Mouse (Mus musculus): ENCODE measurements at regions not wholly inside any gene's neighbourhood (a gene's known extent, or its start where the extent isn't known, plus 50 kb on each side); places are given as distances from the start of the nearest gene placed in this dataset.

- H3K9ac ChIP-seq (replicated peaks) = no peak overlapping the region
- no peaks in the 10 kb centered on the region for H3K36me3 ChIP-seq
- H3K9me3 ChIP-seq (replicated peaks) = no peaks in the 10 kb centered on the region
- WGBS = 96% methylated on average over 5 of the region's 5 CpGs
- H3K4me3 ChIP-seq (replicated peaks) = no peak overlapping the region
- no peak overlapping the region for H3K27ac ChIP-seq (replicated peaks)
- H3K4me1 ChIP-seq = no peaks in the 10 kb centered on the region
- ATAC-seq (ENCODE audit: low FRiP score) = no peak
- no peak overlapping the region for H3K4me2 ChIP-seq
- no peaks in the 10 kb centered on the region for H3K27me3 ChIP-seq (replicated peaks)
Observed at GRCm38 (mm10) chr13:101084193-101084592, 251.0 kb upstream of the Slc30a5 start.

DNA sequence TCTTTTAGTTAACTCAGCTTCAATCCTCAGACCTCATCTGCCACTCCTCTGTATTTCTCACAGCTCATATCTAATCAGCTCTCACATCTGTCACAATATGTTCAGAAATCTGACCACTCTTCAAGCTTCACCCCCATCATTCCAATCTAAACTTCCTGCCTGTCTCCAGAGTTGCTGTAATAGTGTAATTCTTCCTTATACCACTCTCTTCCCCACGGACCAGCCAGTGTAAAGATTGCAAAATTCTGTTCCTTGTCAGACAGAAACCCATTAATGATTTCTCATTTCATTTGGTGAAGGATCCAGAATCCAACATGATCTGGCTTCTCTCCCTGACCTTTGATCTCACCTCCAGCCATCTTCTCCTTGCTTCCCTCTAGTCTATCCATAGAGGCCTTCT, 250.2 kb upstream of the Slc30a5 start:
- Histone ChIP-seq H3K27me3 (replicated peaks) (no peaks in the 10 kb centered on the region), H3K27ac (replicated peaks) (no peak overlapping the region), H3K36me3 (no peaks in the 10 kb centered on the region), H3K9ac (replicated peaks) (no peak overlapping the region), H3K4me3 (replicated peaks) (no peak overlapping the region), H3K4me2 (no peak overlapping the region), H3K9me3 (replicated peaks) (no peaks in the 10 kb centered on the region), H3K4me1 (no peaks in the 10 kb centered on the region)
- WGBS = 81% methylated on average over 1 of the region's 1 CpGs
- no peak for ATAC-seq (ENCODE audit: low FRiP score)

DNA sequence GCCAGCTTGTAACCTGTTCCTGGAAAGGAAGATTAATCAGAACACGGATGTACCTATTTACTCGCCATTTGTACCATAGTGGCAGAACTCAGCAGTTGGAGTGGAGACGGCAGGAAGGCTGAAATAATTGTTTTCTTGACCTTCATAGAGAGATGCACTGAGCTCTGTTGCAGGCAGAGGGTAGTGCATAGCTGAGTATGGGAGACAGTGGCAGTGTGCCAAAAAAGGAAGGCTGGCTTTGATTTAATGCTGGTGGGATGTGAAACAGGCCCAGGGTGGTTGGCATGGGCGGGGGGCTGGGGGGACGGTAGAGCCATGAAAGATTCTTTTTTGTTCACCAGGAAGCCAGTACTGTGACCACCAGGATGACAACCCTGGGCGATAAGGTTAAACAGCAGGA, 235.3 kb upstream of the Slc30a5 start:
- Histone ChIP-seq H3K4me3 (replicated peaks) (no peak overlapping the region), H3K4me1 (no peaks in the 10 kb centered on the region), H3K36me3 (no peaks in the 10 kb centered on the region), H3K9ac (replicated peaks) (no peak overlapping the region), H3K27me3 (replicated peaks) (no peaks in the 10 kb centered on the region), H3K4me2 (no peak overlapping the region), H3K27ac (replicated peaks) (no peak overlapping the region), H3K9me3 (replicated peaks) (no peaks in the 10 kb centered on the region)
- 67% methylated on average over 6 of the region's 6 CpGs for WGBS
- ATAC-seq (ENCODE audit: low FRiP score) = peak; percentile 55

- Histone ChIP-seq H3K27ac (replicated peaks) (peak overlapping the region; percentile 45; the same call in 1 of the 2 replicates), H3K9me3 (replicated peaks) (no peaks in the 10 kb centered on the region), H3K4me3 (replicated peaks) (no peak overlapping the region), H3K36me3 (no peaks in the 10 kb centered on the region), H3K9ac (replicated peaks) (no peak overlapping the region), H3K4me1 (peaks cover 20% of the 10 kb centered on the region), H3K4me2 (no peak overlapping the region), H3K27me3 (replicated peaks) (no peaks in the 10 kb centered on the region)
- peak; percentile 21; the same call in 1 of the 2 replicates for ATAC-seq (ENCODE audit: low FRiP score)
- 61% methylated on average over 8 of the region's 8 CpGs for WGBS
Observed at GRCm38 (mm10) chr13:101062582-101062981, 229.4 kb upstream of the Slc30a5 start.

DNA sequence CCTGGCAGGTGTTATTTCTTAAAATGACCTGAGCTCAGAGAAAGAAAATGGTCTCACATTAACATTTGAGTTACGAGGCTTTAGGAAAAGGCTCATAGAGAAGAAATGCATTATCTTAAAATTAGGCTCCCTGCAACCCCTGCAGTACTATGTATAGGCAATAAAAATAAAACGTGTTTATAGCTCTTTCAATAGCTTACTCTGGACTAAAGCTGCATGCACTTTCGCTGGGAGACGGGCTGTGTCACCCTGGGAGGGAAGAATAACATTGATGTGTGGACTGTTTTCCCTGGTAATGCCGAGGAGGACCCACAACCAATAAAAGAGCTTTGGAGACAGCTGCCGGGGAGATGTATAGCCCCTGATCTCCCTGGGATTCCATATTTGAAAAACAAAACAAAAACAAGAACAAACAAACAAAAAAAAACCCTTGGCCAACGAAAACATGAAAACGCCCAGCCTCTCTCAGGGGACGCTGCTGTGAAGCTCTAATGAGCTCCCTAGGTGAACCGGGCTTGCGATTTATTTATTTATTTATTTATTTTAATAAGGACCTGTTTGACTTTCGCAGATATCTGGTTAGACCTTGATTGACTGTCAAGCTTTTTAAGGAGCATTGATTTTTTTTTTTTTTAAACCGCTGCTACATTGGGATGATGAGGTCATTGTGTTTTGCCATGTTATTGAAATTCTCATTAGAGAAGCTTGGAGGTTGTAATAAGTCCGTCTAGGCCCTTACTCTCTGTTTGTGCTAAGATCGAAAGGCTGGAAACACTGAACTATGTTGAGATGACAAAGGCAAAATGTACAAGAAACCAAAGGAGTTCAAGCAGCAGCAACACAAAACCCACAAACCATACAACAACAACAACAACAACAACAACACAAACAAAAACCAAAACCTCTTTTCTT, 228.3 kb upstream of the Slc30a5 start:
- peaks cover 20% of the 10 kb centered on the region for H3K4me1 ChIP-seq
- H3K9me3 ChIP-seq (replicated peaks) = no peaks in the 10 kb centered on the region
- H3K4me3 ChIP-seq (replicated peaks) = no peak overlapping the region
- peak overlapping the region; percentile 41 for H3K4me2 ChIP-seq
- ATAC-seq (ENCODE audit: low FRiP score) = peak; percentile 80
- peak overlapping the region; percentile 41; the same call in 1 of the 2 replicates for H3K27ac ChIP-seq (replicated peaks)
- H3K36me3 ChIP-seq = no peaks in the 10 kb centered on the region
- no peaks in the 10 kb centered on the region for H3K27me3 ChIP-seq (replicated peaks)
- WGBS = 36% methylated on average over 15 of the region's 15 CpGs
- no peak overlapping the region; the same call in 1 of the 2 replicates for H3K9ac ChIP-seq (replicated peaks)

- no peak overlapping the region for H3K4me2 ChIP-seq
- no peak overlapping the region for H3K9ac ChIP-seq (replicated peaks)
- H3K27ac ChIP-seq (replicated peaks) = no peak overlapping the region
- H3K4me1 ChIP-seq = no peaks in the 10 kb centered on the region
- H3K27me3 ChIP-seq (replicated peaks) = no peaks in the 10 kb centered on the region
- WGBS = 93% methylated on average over 1 of the region's 1 CpGs
- H3K36me3 ChIP-seq = no peaks in the 10 kb centered on the region
- no peaks in the 10 kb centered on the region for H3K9me3 ChIP-seq (replicated peaks)
- no peak overlapping the region for H3K4me3 ChIP-seq (replicated peaks)
- no peak for ATAC-seq (ENCODE audit: low FRiP score)
Observed at GRCm38 (mm10) chr13:101049511-101049910, 216.3 kb upstream of the Slc30a5 start.

DNA sequence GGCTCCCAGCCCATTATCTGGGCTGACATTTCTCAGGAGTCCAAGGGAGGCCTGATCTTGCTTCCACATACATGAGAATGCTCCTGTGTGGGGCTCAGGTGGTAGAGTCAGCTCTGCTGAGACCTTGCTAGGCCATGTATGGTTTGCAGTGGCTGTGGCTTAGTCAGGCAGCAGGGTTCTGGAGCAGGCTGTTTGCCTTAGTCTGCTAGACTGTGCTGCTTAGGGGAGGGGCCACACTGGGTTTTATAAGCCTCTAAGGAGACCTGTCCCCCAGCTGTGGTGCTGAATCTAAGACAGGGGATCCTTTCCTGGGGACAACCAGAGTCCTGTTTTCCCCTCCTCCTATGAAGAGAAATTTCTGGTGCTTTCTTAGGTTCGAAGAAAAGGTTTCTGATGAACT, 199.4 kb upstream of the Slc30a5 start:
- 62% methylated on average over 1 of the region's 1 CpGs for WGBS
- Histone ChIP-seq H3K27ac (replicated peaks) (no peak overlapping the region), H3K4me3 (replicated peaks) (no peak overlapping the region), H3K9ac (replicated peaks) (no peak overlapping the region), H3K27me3 (replicated peaks) (no peaks in the 10 kb centered on the region), H3K36me3 (no peaks in the 10 kb centered on the region), H3K4me2 (no peak overlapping the region), H3K4me1 (no peaks in the 10 kb centered on the region), H3K9me3 (replicated peaks) (no peaks in the 10 kb centered on the region)
- no peak for ATAC-seq (ENCODE audit: low FRiP score)

DNA sequence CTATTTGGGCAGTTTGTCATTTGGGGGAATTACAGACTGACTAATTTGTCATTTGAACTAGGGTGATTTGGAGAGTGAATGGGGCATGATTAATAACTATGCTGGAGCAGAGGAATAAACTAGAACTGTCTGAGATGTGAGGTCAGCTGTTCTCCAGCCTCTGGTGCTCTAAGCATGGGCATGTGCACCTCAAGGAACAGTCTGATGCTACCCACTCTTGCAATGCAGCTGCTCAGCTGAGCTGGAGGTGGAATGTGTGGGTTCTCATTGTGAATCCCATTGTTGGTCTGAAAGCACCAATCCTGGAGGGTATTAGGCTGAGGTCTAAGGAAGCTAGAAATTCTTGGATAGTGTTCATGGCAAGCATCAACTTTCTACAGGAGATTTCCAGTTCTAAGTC, 192.8 kb upstream of the Slc30a5 start:
- no peaks in the 10 kb centered on the region for H3K9me3 ChIP-seq (replicated peaks)
- H3K27me3 ChIP-seq (replicated peaks) = no peaks in the 10 kb centered on the region
- H3K4me3 ChIP-seq (replicated peaks) = no peak overlapping the region
- no peaks in the 10 kb centered on the region for H3K36me3 ChIP-seq
- no peak overlapping the region for H3K9ac ChIP-seq (replicated peaks)
- H3K4me1 ChIP-seq = no peaks in the 10 kb centered on the region
- H3K4me2 ChIP-seq = no peak overlapping the region
- no peak overlapping the region for H3K27ac ChIP-seq (replicated peaks)
- ATAC-seq (ENCODE audit: low FRiP score) = no peak

DNA sequence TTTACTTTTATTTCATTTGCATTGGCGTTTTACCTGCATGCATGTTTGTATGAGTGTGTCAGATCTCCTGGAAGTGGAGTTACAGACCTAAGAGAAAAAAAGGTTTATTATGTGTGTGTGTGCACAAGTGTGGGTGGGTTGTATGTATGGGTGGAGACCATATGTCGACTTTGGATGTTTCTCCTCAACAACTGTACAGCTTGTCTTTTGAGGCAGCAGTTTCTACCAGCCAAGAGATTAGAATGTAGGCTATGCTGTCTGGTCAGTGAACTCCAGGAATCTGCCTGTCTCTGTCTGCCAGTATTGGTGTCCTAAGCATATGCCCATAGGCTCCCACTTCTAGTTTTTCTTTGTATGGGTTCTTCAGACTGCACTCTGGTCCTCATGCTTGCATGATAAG, 192.3 kb upstream of the Slc30a5 start:
- Histone ChIP-seq H3K9ac (replicated peaks) (no peak overlapping the region), H3K4me2 (no peak overlapping the region), H3K36me3 (no peaks in the 10 kb centered on the region), H3K27ac (replicated peaks) (no peak overlapping the region), H3K4me3 (replicated peaks) (no peak overlapping the region), H3K27me3 (replicated peaks) (no peaks in the 10 kb centered on the region), H3K9me3 (replicated peaks) (no peaks in the 10 kb centered on the region), H3K4me1 (no peaks in the 10 kb centered on the region)
- 90% methylated on average over 2 of the region's 2 CpGs for WGBS
- ATAC-seq (ENCODE audit: low FRiP score) = no peak

GRCm38 (mm10) chr13:101024971-101025370, 191.7 kb upstream of the Slc30a5 start:
- no peak overlapping the region for H3K27ac ChIP-seq (replicated peaks)
- H3K4me2 ChIP-seq = no peak overlapping the region
- 94% methylated on average over 2 of the region's 2 CpGs for WGBS
- no peaks in the 10 kb centered on the region for H3K4me1 ChIP-seq
- no peak overlapping the region for H3K9ac ChIP-seq (replicated peaks)
- no peak for ATAC-seq (ENCODE audit: low FRiP score)
- no peak overlapping the region for H3K4me3 ChIP-seq (replicated peaks)
- no peaks in the 10 kb centered on the region for H3K9me3 ChIP-seq (replicated peaks)
- H3K27me3 ChIP-seq (replicated peaks) = no peaks in the 10 kb centered on the region
- no peaks in the 10 kb centered on the region for H3K36me3 ChIP-seq

GRCm38 (mm10) chr13:101019272-101019676, 186.0 kb upstream of the Slc30a5 start:
- Histone ChIP-seq H3K36me3 (no peaks in the 10 kb centered on the region), H3K27me3 (replicated peaks) (no peaks in the 10 kb centered on the region), H3K4me1 (no peaks in the 10 kb centered on the region), H3K9me3 (replicated peaks) (no peaks in the 10 kb centered on the region), H3K4me3 (replicated peaks) (no peak overlapping the region), H3K27ac (replicated peaks) (no peak overlapping the region), H3K9ac (replicated peaks) (no peak overlapping the region), H3K4me2 (no peak overlapping the region)
- 38% methylated on average over 7 of the region's 7 CpGs for WGBS
- peak; percentile 31; the same call in 1 of the 2 replicates for ATAC-seq (ENCODE audit: low FRiP score)

- no peak for ATAC-seq (ENCODE audit: low FRiP score)
- 83% methylated on average over 6 of the region's 6 CpGs for WGBS
- H3K27me3 ChIP-seq (replicated peaks) = no peaks in the 10 kb centered on the region
- H3K36me3 ChIP-seq = no peaks in the 10 kb centered on the region
- H3K4me2 ChIP-seq = no peak overlapping the region
- no peaks in the 10 kb centered on the region for H3K4me1 ChIP-seq
- no peak overlapping the region for H3K9ac ChIP-seq (replicated peaks)
- no peaks in the 10 kb centered on the region for H3K9me3 ChIP-seq (replicated peaks)
- H3K27ac ChIP-seq (replicated peaks) = no peak overlapping the region
- H3K4me3 ChIP-seq (replicated peaks) = no peak overlapping the region
Observed at GRCm38 (mm10) chr13:101017041-101017440, 183.8 kb upstream of the Slc30a5 start.

All from neural tube, embryonic 15.5 days (tissue).